Mouse (Mus musculus): ENCODE results near the gene Adgrf3. TPM values are rescaled to one million over a fixed set of nuclear protein-coding genes. Genes with fewer than 3 reads are reported as not detected.

Gene Adgrf3
- polyA plus RNA-seq, 1 experiment: not detected

GRCm38 (mm10) chr5:30165234-30165946 is 40.1 kb downstream of the Adgrf3 start:
- H3K27me3 ChIP-seq (ENCODE audit: control insufficient read depth, insufficient read depth, insufficient read length): no peaks in the 10 kb centered on the region
- TF ChIP-seq CTCF (IDR thresholded peaks at IDR 0.05; ENCODE audit: control insufficient read depth, insufficient read depth, insufficient read length): no peak
- no peak for TF ChIP-seq CEBPB (IDR thresholded peaks at IDR 0.05; ENCODE audit: low read depth)
- no peak for TF ChIP-seq MYOG (IDR thresholded peaks at IDR 0.05; ENCODE audit: control insufficient read depth, extremely low read depth, insufficient read length)
- TF ChIP-seq USF1 (IDR thresholded peaks at IDR 0.05; ENCODE audit: low read depth): no peak
- TF ChIP-seq FOSL1 (IDR thresholded peaks at IDR 0.05; ENCODE audit: insufficient read depth, low read length, poor library complexity, severe bottlenecking): no peak
- TF ChIP-seq MAX (IDR thresholded peaks at IDR 0.05): no peak
- no peak for TF ChIP-seq MYOD1 (IDR thresholded peaks at IDR 0.05; ENCODE audit: control insufficient read depth, insufficient read length, low read depth)
- H3K36me3 ChIP-seq (ENCODE audit: control insufficient read depth, insufficient read depth): peaks cover 9% of the 10 kb centered on the region
- no peak overlapping the region for H3ac ChIP-seq (ENCODE audit: control insufficient read depth, insufficient read length, low read depth)
- H3K4me3 ChIP-seq (ENCODE audit: insufficient read depth, poor library complexity, severe bottlenecking): no peak overlapping the region
- peaks cover 2% of the 10 kb centered on the region for H3K79me3 ChIP-seq (ENCODE audit: low read depth)
- peaks cover 17% of the 10 kb centered on the region for H3K79me2 ChIP-seq (ENCODE audit: control insufficient read depth, insufficient read depth)

GRCm38 (mm10) chr5:30162339-30162738 is 43.2 kb downstream of the Adgrf3 start:
- H3ac ChIP-seq (ENCODE audit: control insufficient read depth, insufficient read length, low read depth): no peak overlapping the region

GRCm38 (mm10) chr5:30161836-30162235 is 43.7 kb downstream of the Adgrf3 start:
- Histone ChIP-seq H3K79me2 (ENCODE audit: control insufficient read depth, insufficient read depth) (peaks cover 52% of the 10 kb centered on the region), H3K36me3 (ENCODE audit: control insufficient read depth, insufficient read depth) (no peaks in the 10 kb centered on the region), H3K79me3 (ENCODE audit: low read depth) (peaks cover 12% of the 10 kb centered on the region), H3ac (ENCODE audit: control insufficient read depth, insufficient read length, low read depth) (no peak overlapping the region), H3K27me3 (ENCODE audit: control insufficient read depth, insufficient read depth, insufficient read length) (no peaks in the 10 kb centered on the region), H3K4me3 (ENCODE audit: insufficient read depth, poor library complexity, severe bottlenecking) (no peak overlapping the region)
- no peak for TF ChIP-seq USF1 (IDR thresholded peaks at IDR 0.05; ENCODE audit: low read depth)
- no peak for TF ChIP-seq CTCF (IDR thresholded peaks at IDR 0.05; ENCODE audit: control insufficient read depth, insufficient read depth, insufficient read length)
- no peak for TF ChIP-seq MYOD1 (IDR thresholded peaks at IDR 0.05; ENCODE audit: control insufficient read depth, insufficient read length, low read depth)
- TF ChIP-seq FOSL1 (IDR thresholded peaks at IDR 0.05; ENCODE audit: insufficient read depth, low read length, poor library complexity, severe bottlenecking): no peak
- TF ChIP-seq MAX (IDR thresholded peaks at IDR 0.05): no peak
- no peak for TF ChIP-seq CEBPB (IDR thresholded peaks at IDR 0.05; ENCODE audit: low read depth)
- no peak for TF ChIP-seq MYOG (IDR thresholded peaks at IDR 0.05; ENCODE audit: control insufficient read depth, extremely low read depth, insufficient read length)

More at GRCm38 (mm10) chr5:30162339-30162738, 43.2 kb downstream of the Adgrf3 start:
- Histone ChIP-seq H3K79me3 (ENCODE audit: low read depth) (peaks cover 9% of the 10 kb centered on the region), H3K4me3 (ENCODE audit: insufficient read depth, poor library complexity, severe bottlenecking) (no peak overlapping the region), H3K27me3 (ENCODE audit: control insufficient read depth, insufficient read depth, insufficient read length) (no peaks in the 10 kb centered on the region), H3K36me3 (ENCODE audit: control insufficient read depth, insufficient read depth) (no peaks in the 10 kb centered on the region), H3K79me2 (ENCODE audit: control insufficient read depth, insufficient read depth) (peaks cover 47% of the 10 kb centered on the region)
- no peak for TF ChIP-seq CEBPB (IDR thresholded peaks at IDR 0.05; ENCODE audit: low read depth)
- no peak for TF ChIP-seq MYOD1 (IDR thresholded peaks at IDR 0.05; ENCODE audit: control insufficient read depth, insufficient read length, low read depth)
- TF ChIP-seq USF1 (IDR thresholded peaks at IDR 0.05; ENCODE audit: low read depth): no peak
- no peak for TF ChIP-seq CTCF (IDR thresholded peaks at IDR 0.05; ENCODE audit: control insufficient read depth, insufficient read depth, insufficient read length)
- no peak for TF ChIP-seq FOSL1 (IDR thresholded peaks at IDR 0.05; ENCODE audit: insufficient read depth, low read length, poor library complexity, severe bottlenecking)
- no peak for TF ChIP-seq MAX (IDR thresholded peaks at IDR 0.05)
- no peak for TF ChIP-seq MYOG (IDR thresholded peaks at IDR 0.05; ENCODE audit: control insufficient read depth, extremely low read depth, insufficient read length)

- Histone ChIP-seq H3K36me3 (ENCODE audit: control insufficient read depth, insufficient read depth) (no peaks in the 10 kb centered on the region), H3K4me3 (ENCODE audit: insufficient read depth, poor library complexity, severe bottlenecking) (no peak overlapping the region), H3K79me3 (ENCODE audit: low read depth) (peaks cover 20% of the 10 kb centered on the region), H3K27me3 (ENCODE audit: control insufficient read depth, insufficient read depth, insufficient read length) (no peaks in the 10 kb centered on the region), H3ac (ENCODE audit: control insufficient read depth, insufficient read length, low read depth) (no peak overlapping the region), H3K79me2 (ENCODE audit: control insufficient read depth, insufficient read depth) (peaks cover 72% of the 10 kb centered on the region)
- TF ChIP-seq CEBPB (IDR thresholded peaks at IDR 0.05; ENCODE audit: low read depth) (no peak), MYOD1 (IDR thresholded peaks at IDR 0.05; ENCODE audit: control insufficient read depth, insufficient read length, low read depth) (no peak), MAX (IDR thresholded peaks at IDR 0.05) (no peak), USF1 (IDR thresholded peaks at IDR 0.05; ENCODE audit: low read depth) (no peak), MYOG (IDR thresholded peaks at IDR 0.05; ENCODE audit: control insufficient read depth, extremely low read depth, insufficient read length) (no peak), CTCF (IDR thresholded peaks at IDR 0.05; ENCODE audit: control insufficient read depth, insufficient read depth, insufficient read length) (no peak), FOSL1 (IDR thresholded peaks at IDR 0.05; ENCODE audit: insufficient read depth, low read length, poor library complexity, severe bottlenecking) (no peak)
These were observed 45.9 kb downstream of the Adgrf3 start for GRCm38 (mm10) chr5:30159601-30160000.

- Histone ChIP-seq H3K4me3 (ENCODE audit: insufficient read depth, poor library complexity, severe bottlenecking) (peak overlapping the region; percentile 82), H3ac (ENCODE audit: control insufficient read depth, insufficient read length, low read depth) (peak overlapping the region; percentile 78), H3K36me3 (ENCODE audit: control insufficient read depth, insufficient read depth) (no peaks in the 10 kb centered on the region), H3K27me3 (ENCODE audit: control insufficient read depth, insufficient read depth, insufficient read length) (no peaks in the 10 kb centered on the region), H3K79me2 (ENCODE audit: control insufficient read depth, insufficient read depth) (peaks cover 95% of the 10 kb centered on the region), H3K79me3 (ENCODE audit: low read depth) (peaks cover 38% of the 10 kb centered on the region)
- TF ChIP-seq MAX (IDR thresholded peaks at IDR 0.05) (no peak), MYOG (IDR thresholded peaks at IDR 0.05; ENCODE audit: control insufficient read depth, extremely low read depth, insufficient read length) (no peak), USF1 (IDR thresholded peaks at IDR 0.05; ENCODE audit: low read depth) (no peak), FOSL1 (IDR thresholded peaks at IDR 0.05; ENCODE audit: insufficient read depth, low read length, poor library complexity, severe bottlenecking) (no peak)
These were observed 49.5 kb downstream of the Adgrf3 start for GRCm38 (mm10) chr5:30155821-30156629.

All from C2C12 (cell line).